Mouse (Mus musculus) liver, embryonic 15.5 days (tissue): ENCODE data around the gene Krt81. TPM values are rescaled to one million over a fixed set of nuclear protein-coding genes. Genes with fewer than 3 reads are reported as not detected.

Experiments
- ATAC-seq: fragments of 200-750 bp; cut with Nextera tagmentation; 2 replicates; pipeline ENCODE4 v1.8.0; 2017; ENCODE audit warnings: moderate number of reproducible peaks, mild to moderate bottlenecking, moderate library complexity; ENCODE audit not compliant: insufficient read depth
- H3K27ac ChIP-seq: fragments of 300-500 bp; sonication (generic); replicated peaks from 2 replicates; pipeline ENCODE4 v1.5.1; 2015; ENCODE audit warnings: mild to moderate bottlenecking, inconsistent platforms
- H3K27me3 ChIP-seq: fragments of 300-500 bp; sonication (generic); 2 replicates; pipeline ENCODE4 v1.6.1; 2015; ENCODE audit warnings: mild to moderate bottlenecking, inconsistent platforms
- H3K36me3 ChIP-seq: fragments of 300-500 bp; sonication (generic); replicated peaks from 2 replicates; pipeline ENCODE4 v1.6.1; 2015; ENCODE audit warnings: moderate library complexity, mild to moderate bottlenecking, inconsistent platforms
- H3K4me1 ChIP-seq: fragments of 300-500 bp; sonication (generic); replicated peaks from 2 replicates; pipeline ENCODE4 v1.6.1; 2015; ENCODE audit warnings: inconsistent platforms
- H3K4me2 ChIP-seq: fragments of 300-500 bp; sonication (generic); 2 replicates; pipeline ENCODE4 v1.6.1; 2015; ENCODE audit warnings: moderate library complexity, mild to moderate bottlenecking, inconsistent platforms
- H3K4me3 ChIP-seq: fragments of 300-500 bp; sonication (generic); replicated peaks from 2 replicates; pipeline ENCODE4 v1.5.1; 2015; ENCODE audit warnings: mild to moderate bottlenecking, inconsistent platforms
- H3K9ac ChIP-seq: fragments of 300-500 bp; sonication (generic); 2 replicates; pipeline ENCODE4 v1.6.1; 2015; ENCODE audit warnings: moderate library complexity, mild to moderate bottlenecking, inconsistent platforms
- H3K9me3 ChIP-seq: fragments of 300-500 bp; sonication (generic); replicated peaks from 2 replicates; pipeline ENCODE4 v1.6.1; 2016; ENCODE audit warnings: inconsistent platforms
- WGBS: fragments of 180-500 bp; shearing (Covaris S2); methylation state at CpG from one replicate; pipeline ENCODE4 v1.1.7; 2015; ENCODE audit warnings: mixed read lengths; ENCODE audit not compliant: insufficient replicate concordance; 5-methylcytosine and 5-hydroxymethylcytosine counted together
- polyA plus RNA-seq: library from polyadenylated mRNA; unstranded; fragments of >200 nt; fragmentation: Nextera tagmentation; extraction: Ambion mirVana; gene quantifications from 2 replicates; pipeline ENCODE4 v1.2.1, GENCODE M21; 2015

Gene Krt81
- polyA plus RNA-seq, 1 experiment from 2014 or later: not detected

- Histone ChIP-seq H3K9ac (no peak overlapping the region), H3K27me3 (peaks cover 12% of the 10 kb centered on the region; the same call in 1 of the 2 replicates), H3K4me2 (no peak overlapping the region), H3K4me1 (0 out of 2 replicates have a peak, but pooled peaks cover 2% of the 10 kb centered on the region), H3K36me3 (no peaks in the 10 kb centered on the region), H3K27ac (no peak overlapping the region), H3K9me3 (no peaks in the 10 kb centered on the region), H3K4me3 (no peak overlapping the region)
- no peak for ATAC-seq
- 50% methylated on average over 1 of the region's 1 CpGs for WGBS
Observed at GRCm38 (mm10) chr15:101483646-101484045, 20.1 kb upstream of the Krt81 start.

- 0 out of 2 replicates have a peak, but pooled peaks cover 2% of the 10 kb centered on the region for H3K4me1 ChIP-seq
- peaks cover 19% of the 10 kb centered on the region; the same call in 1 of the 2 replicates for H3K27me3 ChIP-seq
- no peaks in the 10 kb centered on the region for H3K36me3 ChIP-seq
- no peak overlapping the region for H3K27ac ChIP-seq
- no peak overlapping the region for H3K9ac ChIP-seq
- WGBS: 21% methylated on average over 4 of the region's 4 CpGs
- no peak overlapping the region for H3K4me3 ChIP-seq
- no peaks in the 10 kb centered on the region for H3K9me3 ChIP-seq
- ATAC-seq: no peak
- H3K4me2 ChIP-seq: no peak overlapping the region
Observed at GRCm38 (mm10) chr15:101482056-101482455, 18.5 kb upstream of the Krt81 start.

- H3K9me3 ChIP-seq: no peaks in the 10 kb centered on the region
- H3K27me3 ChIP-seq: peaks cover 19% of the 10 kb centered on the region; the same call in 1 of the 2 replicates
- no peak for ATAC-seq
- no peak overlapping the region for H3K4me3 ChIP-seq
- H3K9ac ChIP-seq: no peak overlapping the region
- WGBS: 32% methylated on average over 11 of the region's 11 CpGs
- H3K36me3 ChIP-seq: no peaks in the 10 kb centered on the region
- H3K27ac ChIP-seq: no peak overlapping the region
- H3K4me2 ChIP-seq: 0 out of 2 replicates have a peak overlapping the region, but pooled peaks have one; percentile 15
- H3K4me1 ChIP-seq: no peaks in the 10 kb centered on the region
Observed at GRCm38 (mm10) chr15:101479666-101480060, 16.1 kb upstream of the Krt81 start.

GRCm38 (mm10) chr15:101479007-101479665, 15.6 kb upstream of the Krt81 start:
- no peaks in the 10 kb centered on the region for H3K4me1 ChIP-seq
- WGBS: 8% methylated on average over 31 of the region's 31 CpGs
- H3K9me3 ChIP-seq: no peaks in the 10 kb centered on the region
- H3K9ac ChIP-seq: no peak overlapping the region
- H3K27me3 ChIP-seq: peaks cover 19% of the 10 kb centered on the region; the same call in 1 of the 2 replicates
- H3K4me2 ChIP-seq: peak overlapping the region; percentile 15
- H3K27ac ChIP-seq: no peak overlapping the region
- H3K36me3 ChIP-seq: no peaks in the 10 kb centered on the region
- H3K4me3 ChIP-seq: 0 out of 2 replicates have a peak overlapping the region, but pooled peaks have one; percentile 10
- ATAC-seq: no peak

- 16% methylated on average over 10 of the region's 10 CpGs for WGBS
- H3K27me3 ChIP-seq: 0 out of 2 replicates have a peak, but pooled peaks cover 4% of the 10 kb centered on the region
- no peaks in the 10 kb centered on the region for H3K36me3 ChIP-seq
- H3K27ac ChIP-seq: no peak within 1 kb of the TSS
- H3K9me3 ChIP-seq: no peaks in the 10 kb centered on the region
- no peak within 1 kb of the TSS for H3K4me2 ChIP-seq
- H3K4me3 ChIP-seq: no peak within 1 kb of the TSS
- H3K9ac ChIP-seq: no peak within 1 kb of the TSS
- H3K4me1 ChIP-seq: no peaks in the 10 kb centered on the region
- ATAC-seq: no peak
Observed at GRCm38 (mm10) chr15:101472952-101473528, 9.5 kb upstream of the Krt81 start, which contains the start of gene Krt86. Gene Krt86 (plus strand): TSS chr15:101473478.

- H3K4me1 ChIP-seq: no peaks in the 10 kb centered on the region
- H3K36me3 ChIP-seq: no peaks in the 10 kb centered on the region
- 29% methylated on average over 4 of the region's 4 CpGs for WGBS
Observed at GRCm38 (mm10) chr15:101469093-101469492, 5.5 kb upstream of the Krt81 start.

GRCm38 (mm10) chr15:101459283-101459682, 4.3 kb downstream of the Krt81 start:
- no peaks in the 10 kb centered on the region for H3K9me3 ChIP-seq
- H3K4me2 ChIP-seq: no peak overlapping the region
- H3K4me3 ChIP-seq: no peak overlapping the region
- H3K27ac ChIP-seq: no peak overlapping the region
- no peaks in the 10 kb centered on the region for H3K4me1 ChIP-seq
- no peak overlapping the region for H3K9ac ChIP-seq
- ATAC-seq: no peak
- WGBS: 70% methylated on average over 14 of the region's 14 CpGs
- H3K36me3 ChIP-seq: no peaks in the 10 kb centered on the region
- 0 out of 2 replicates have a peak, but pooled peaks cover 4% of the 10 kb centered on the region for H3K27me3 ChIP-seq

More at GRCm38 (mm10) chr15:101469093-101469492, 5.5 kb upstream of the Krt81 start:
- no peak overlapping the region for H3K4me2 ChIP-seq
- no peak for ATAC-seq
- H3K27me3 ChIP-seq: no peaks in the 10 kb centered on the region
- H3K4me3 ChIP-seq: no peak overlapping the region
- H3K9me3 ChIP-seq: no peaks in the 10 kb centered on the region
- no peak overlapping the region for H3K9ac ChIP-seq
- H3K27ac ChIP-seq: no peak overlapping the region

- no peaks in the 10 kb centered on the region for H3K4me1 ChIP-seq
- no peaks in the 10 kb centered on the region for H3K36me3 ChIP-seq
- ATAC-seq: no peak
- WGBS: 62% methylated on average over 16 of the region's 16 CpGs
- H3K9me3 ChIP-seq: no peaks in the 10 kb centered on the region
- no peak overlapping the region for H3K27ac ChIP-seq
- 0 out of 2 replicates have a peak, but pooled peaks cover 4% of the 10 kb centered on the region for H3K27me3 ChIP-seq
- H3K4me2 ChIP-seq: no peak overlapping the region
- H3K4me3 ChIP-seq: no peak overlapping the region
- H3K9ac ChIP-seq: no peak overlapping the region
Observed at GRCm38 (mm10) chr15:101458361-101458930, 5.1 kb downstream of the Krt81 start.

GRCm38 (mm10) chr15:101455891-101456290, 7.7 kb downstream of the Krt81 start:
- Histone ChIP-seq H3K4me1 (no peaks in the 10 kb centered on the region), H3K27me3 (0 out of 2 replicates have a peak, but pooled peaks cover 4% of the 10 kb centered on the region), H3K27ac (no peak overlapping the region), H3K9me3 (no peaks in the 10 kb centered on the region), H3K9ac (no peak overlapping the region), H3K36me3 (no peaks in the 10 kb centered on the region), H3K4me3 (no peak overlapping the region), H3K4me2 (no peak overlapping the region)
- ATAC-seq: no peak
- WGBS: 67% methylated on average over 6 of the region's 6 CpGs

GRCm38 (mm10) chr15:101455292-101455691, 8.3 kb downstream of the Krt81 start:
- H3K4me3 ChIP-seq: no peak overlapping the region
- H3K36me3 ChIP-seq: no peaks in the 10 kb centered on the region
- H3K9me3 ChIP-seq: no peaks in the 10 kb centered on the region
- H3K4me2 ChIP-seq: no peak overlapping the region
- no peaks in the 10 kb centered on the region for H3K4me1 ChIP-seq
- 0 out of 2 replicates have a peak, but pooled peaks cover 4% of the 10 kb centered on the region for H3K27me3 ChIP-seq
- H3K27ac ChIP-seq: no peak overlapping the region
- H3K9ac ChIP-seq: no peak overlapping the region
- ATAC-seq: no peak
- WGBS: 74% methylated on average over 2 of the region's 2 CpGs

- no peaks in the 10 kb centered on the region for H3K9me3 ChIP-seq
- no peak overlapping the region for H3K4me3 ChIP-seq
- 0 out of 2 replicates have a peak, but pooled peaks cover 4% of the 10 kb centered on the region for H3K27me3 ChIP-seq
- H3K36me3 ChIP-seq: no peaks in the 10 kb centered on the region
- H3K4me2 ChIP-seq: no peak overlapping the region
- WGBS: 67% methylated on average over 8 of the region's 8 CpGs
- H3K9ac ChIP-seq: no peak overlapping the region
- H3K27ac ChIP-seq: no peak overlapping the region
- no peak for ATAC-seq
- H3K4me1 ChIP-seq: no peaks in the 10 kb centered on the region
Observed at GRCm38 (mm10) chr15:101454774-101455173, 8.8 kb downstream of the Krt81 start.
